Mouse (Mus musculus): ENCODE results near the gene Plekha8.
A peak's percentile ranks its signal among the peaks of the same experiment; 100 is the strongest.

Plekha8 gene

GRCm38 (mm10) chr6:54643181-54643580, 48.3 kb downstream of the Plekha8 start:
- DNase-seq (ENCODE audit: low spot score in 2 of 2), result no peak

DNA sequence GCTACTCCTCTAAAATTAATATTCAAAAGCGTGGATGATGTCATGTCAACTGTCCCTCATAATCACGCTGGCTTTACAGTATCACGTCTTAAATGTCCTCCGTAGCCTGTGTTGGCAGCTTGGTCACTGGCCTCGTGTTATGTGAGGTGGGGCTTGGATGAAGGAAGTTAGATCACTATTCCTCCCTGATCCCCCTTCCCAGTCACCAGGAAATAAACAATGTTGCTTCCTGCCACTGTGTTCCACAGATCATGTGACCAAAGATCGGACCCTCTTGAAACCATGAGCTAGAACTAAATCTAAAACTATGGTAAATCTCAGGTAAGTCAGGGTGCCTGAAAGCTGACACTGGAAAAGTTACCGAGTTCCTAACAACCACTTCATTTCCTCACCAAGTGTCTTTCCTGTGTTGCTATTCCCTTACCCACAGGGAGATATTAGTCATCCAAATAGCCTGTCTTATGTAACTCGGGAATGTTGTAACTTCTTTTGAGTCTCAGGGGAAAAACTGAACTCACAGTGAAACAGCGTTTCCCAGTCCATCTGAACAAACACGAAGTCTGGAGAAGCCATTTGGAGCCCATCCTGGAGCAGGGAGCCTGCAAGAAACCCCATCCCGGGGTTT, 60.7 kb downstream of the Plekha8 start:
- peak in 1 of 2 experiments; percentile 9 for DNase-seq (ENCODE audit: low spot score in 2 of 2)

DNA sequence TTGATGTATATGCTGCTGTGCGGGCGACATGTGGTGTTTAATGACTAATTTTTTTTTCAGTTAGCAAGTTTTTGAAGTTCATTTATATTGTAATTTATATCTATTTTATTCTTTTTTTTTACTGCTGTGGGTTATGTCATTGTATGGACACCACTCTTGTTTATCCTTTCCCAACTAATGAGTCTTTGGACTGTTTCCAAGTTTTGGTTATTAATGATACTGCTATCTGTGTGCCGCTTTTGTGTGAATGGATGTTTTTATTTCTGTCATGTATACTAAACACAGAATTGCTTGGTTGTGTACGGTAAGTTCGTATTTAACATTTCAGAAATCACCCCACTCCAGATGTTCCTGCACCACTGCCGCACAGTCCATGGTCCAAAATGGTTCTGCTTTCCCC, 63.0 kb downstream of the Plekha8 start:
- no peak for DNase-seq (ENCODE audit: low spot score in 2 of 2)

- no peak for DNase-seq (ENCODE audit: low spot score in 2 of 2)
These were observed 75.0 kb downstream of the Plekha8 start for GRCm38 (mm10) chr6:54669868-54670267.

GRCm38 (mm10) chr6:54672901-54673300, 78.0 kb downstream of the Plekha8 start:
- no peak for DNase-seq (ENCODE audit: low spot score in 2 of 2)

GRCm38 (mm10) chr6:54679686-54680085, 84.8 kb downstream of the Plekha8 start:
- DNase-seq (ENCODE audit: low spot score in 2 of 2), result no peak

DNA sequence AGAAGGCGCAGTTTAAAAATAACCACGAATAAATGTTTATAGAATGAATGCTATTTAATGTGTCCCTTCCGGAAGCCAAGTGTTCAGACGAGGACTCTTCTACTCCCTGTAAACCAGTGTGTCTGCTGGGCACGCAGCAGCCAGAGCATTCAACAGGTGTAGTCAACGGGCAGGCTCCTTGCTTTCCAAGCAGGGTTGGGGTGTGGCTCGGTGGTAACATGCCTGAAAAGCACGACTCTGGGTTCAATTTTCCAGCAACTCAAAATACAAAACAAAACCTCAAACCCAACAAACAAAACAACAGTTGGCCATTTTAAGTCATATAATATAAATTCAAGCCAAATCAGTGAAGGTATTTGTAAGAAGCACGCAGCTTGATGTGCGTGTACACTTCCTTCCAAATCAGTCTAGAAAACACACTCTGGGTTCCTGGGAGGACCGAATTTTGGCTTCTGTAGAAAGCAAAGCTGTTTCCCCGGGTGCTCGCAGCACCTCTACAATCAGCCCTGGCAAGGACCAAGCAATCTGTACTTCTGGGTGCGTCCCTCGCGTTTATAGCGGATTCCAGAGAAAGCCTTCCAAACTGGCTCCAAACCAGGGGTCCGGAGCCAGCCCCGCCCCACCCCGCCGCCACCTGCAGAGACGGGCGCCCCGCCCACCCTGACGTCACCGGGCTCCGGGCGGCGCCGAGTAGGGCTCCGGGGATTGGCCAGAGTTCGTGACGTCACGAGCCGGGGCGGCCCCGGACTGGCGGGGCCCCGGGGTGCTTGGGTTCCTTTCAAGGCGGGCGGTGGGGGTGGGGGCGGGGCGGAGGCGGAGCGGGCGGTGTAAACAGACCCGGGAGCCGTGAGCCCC, 86.2 kb downstream of the Plekha8 start, which contains the start of gene Mturn:
Gene Mturn (plus strand): TSS at position 734 of the 855 bp plus-strand sequence.
- DNase-seq (ENCODE audit: low spot score in 2 of 2), result peak; percentile 97 to 99

DNA sequence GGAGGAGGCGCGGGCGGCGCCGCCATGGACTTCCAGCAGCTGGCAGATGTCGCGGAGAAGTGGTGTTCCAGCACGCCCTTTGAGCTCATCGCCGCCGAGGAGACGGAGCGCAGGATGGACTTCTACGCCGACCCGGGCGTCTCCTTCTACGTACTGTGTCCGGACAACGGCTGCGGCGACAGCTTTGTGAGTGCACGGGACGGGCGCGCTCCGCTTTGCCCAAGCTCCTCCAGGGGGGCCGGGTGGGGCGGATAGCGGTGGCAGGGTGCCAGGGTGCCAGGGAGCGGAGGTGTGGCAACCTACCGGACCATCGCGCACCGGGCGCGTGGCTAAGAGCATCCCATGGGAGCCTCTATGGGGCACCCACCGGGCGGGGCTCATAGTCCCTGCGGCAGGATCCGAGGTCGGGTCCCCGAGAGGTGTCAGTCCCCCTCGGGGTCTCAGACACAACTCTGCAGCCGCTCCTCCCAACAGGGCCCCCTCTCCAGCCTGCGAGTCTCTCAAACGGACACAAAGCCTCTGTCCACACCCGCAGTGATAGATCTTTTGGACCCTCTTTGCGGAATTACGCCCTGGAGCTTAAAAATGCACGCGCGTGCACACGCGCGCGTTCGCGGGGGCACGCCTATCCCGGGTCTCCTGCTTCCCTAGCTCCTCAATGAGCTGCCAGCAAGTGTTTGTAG, 87.0 kb downstream of the Plekha8 start:
- no peak for DNase-seq (ENCODE audit: low spot score in 2 of 2)

DNA sequence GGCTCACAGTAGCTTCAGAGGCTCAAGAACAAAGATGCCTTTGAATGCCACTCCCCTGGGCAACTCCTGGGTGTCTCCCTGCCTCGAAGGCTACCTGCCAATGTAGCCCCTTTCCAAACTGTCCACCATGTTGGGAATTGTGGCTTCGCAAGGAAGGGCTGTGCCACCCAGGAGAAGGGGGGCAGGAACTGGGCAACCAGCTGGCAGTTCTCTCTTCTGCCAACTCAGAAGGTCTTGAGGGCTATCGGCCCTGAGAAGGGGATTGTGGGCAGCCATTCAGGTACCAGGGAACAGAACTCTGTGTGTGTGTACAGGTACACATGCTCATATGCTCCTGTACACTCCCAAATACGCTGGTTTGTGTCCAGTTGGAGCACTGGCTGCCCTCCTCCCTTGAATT, 89.2 kb downstream of the Plekha8 start:
- no peak for DNase-seq (ENCODE audit: low spot score in 2 of 2)

- no peak for DNase-seq (ENCODE audit: low spot score in 2 of 2)
These were observed 90.2 kb downstream of the Plekha8 start for GRCm38 (mm10) chr6:54685103-54685502.

DNA sequence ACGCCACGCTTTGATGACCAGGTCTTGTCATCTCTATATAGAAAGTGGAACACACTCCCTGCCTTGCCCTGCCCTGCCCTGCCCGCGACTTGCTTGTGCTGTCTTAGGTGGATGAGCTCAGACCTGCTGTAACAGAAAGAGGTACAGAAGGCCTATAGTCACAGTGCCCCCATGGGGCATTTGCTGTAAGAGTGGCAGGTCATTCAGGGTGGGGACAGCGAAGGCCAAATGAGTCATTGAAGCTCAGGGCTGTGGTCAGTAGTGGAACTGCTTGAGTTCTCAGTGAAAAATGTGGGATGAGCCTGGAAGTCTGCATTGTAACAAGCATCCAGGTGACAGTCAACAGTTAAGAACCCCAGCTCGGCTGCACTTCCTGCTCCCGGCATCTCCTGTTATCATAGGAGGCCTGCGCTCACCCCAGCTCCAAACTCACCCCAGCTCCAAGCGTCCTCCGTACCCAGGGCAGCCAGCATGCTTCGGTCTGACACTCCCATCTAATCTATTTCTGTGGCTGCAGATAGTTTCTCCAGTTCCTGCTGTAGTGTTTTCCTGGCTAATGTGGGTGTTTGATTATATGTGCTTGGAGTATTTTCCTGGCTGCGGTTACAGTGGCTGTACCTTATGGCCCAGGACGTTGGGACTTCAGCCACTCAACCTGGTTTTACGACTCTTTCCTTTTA, 90.9 kb downstream of the Plekha8 start:
- DNase-seq (ENCODE audit: low spot score in 2 of 2), result no peak

DNA sequence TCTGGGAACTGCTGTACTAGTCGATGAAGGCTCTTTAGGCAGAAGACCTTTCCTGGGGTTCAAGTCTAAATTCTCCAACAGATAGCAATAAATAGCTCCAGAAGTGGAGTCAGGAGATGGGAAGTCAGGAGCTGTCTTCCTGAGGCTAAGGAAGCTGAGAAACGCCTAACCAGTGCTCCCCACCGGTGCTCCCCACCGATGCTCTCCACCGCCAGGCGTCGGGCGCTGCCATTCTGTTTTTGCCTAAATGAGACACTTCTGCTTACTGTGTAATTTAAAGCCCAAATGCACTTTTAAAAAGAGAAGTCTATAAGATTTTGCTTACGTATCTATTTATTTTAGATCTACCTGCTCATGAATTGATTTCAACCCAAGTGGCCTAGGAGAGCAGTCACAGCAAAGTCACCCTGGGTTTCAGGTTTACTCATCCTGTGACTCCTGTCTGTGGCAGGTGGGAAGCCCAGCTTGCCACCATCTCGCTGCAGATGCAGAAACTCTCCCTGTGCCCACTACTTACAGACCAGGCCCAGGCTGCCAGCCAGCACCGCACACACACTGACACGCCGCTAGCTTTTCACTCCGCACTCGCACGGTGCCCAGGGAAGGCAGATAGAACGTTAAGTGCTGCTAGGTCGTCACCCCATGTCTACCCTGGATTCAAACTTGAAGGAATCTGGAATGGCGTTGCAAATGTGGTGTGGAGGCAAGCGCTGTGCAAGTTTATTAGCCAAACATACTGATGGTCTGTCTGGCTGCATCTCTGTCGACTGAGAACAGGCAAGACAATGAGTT, 92.2 kb downstream of the Plekha8 start:
- DNase-seq (ENCODE audit: low spot score in 2 of 2), result no peak

DNA sequence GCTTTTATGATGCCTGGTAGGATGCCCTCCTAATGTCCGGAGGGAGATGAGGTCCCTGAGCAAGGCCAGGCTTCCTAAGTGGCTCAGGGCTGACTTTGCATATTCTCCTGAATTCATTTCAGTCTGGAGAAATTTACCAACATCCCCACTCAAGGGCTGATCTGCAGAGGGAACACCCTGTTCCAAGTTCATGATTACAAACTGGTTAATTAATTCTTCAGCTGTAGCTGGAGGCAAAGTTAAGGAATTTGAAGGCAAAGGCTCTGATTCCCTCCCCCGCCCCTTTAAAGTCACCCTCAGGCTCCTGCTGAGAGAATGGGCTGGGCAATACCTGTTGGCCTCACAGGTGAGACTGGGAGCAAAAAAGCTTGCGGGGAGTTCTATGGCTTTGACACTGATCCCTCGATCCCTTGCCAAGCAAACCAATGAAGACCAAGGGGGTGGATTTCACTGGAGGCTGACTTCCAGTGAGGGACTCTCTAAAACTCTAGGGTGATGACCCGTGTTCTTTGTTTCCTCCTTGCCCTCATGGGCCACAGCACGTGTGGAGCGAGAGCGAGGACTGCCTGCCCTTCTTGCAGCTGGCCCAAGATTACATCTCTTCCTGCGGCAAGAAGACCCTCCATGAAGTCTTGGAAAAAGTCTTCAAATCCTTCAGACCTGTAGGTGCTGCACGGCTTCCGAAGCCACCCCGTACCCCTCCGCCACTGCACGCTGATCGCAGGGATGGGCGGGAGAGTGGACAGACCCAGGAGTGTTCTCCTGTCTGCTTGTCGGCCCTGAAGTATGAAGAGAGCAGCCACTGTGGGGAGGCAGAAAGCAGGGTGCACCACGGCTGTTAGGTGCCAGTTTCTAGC, 93.8 kb downstream of the Plekha8 start:
- DNase-seq (ENCODE audit: low spot score in 2 of 2), result no peak

GRCm38 (mm10) chr6:54689686-54690085, 94.8 kb downstream of the Plekha8 start:
- DNase-seq (ENCODE audit: low spot score in 2 of 2), result no peak

GRCm38 (mm10) chr6:54690838-54691237, 95.9 kb downstream of the Plekha8 start:
- no peak for DNase-seq (ENCODE audit: low spot score in 2 of 2)

GRCm38 (mm10) chr6:54691368-54692116, 96.6 kb downstream of the Plekha8 start:
- DNase-seq (ENCODE audit: low spot score in 2 of 2), result no peak

DNA sequence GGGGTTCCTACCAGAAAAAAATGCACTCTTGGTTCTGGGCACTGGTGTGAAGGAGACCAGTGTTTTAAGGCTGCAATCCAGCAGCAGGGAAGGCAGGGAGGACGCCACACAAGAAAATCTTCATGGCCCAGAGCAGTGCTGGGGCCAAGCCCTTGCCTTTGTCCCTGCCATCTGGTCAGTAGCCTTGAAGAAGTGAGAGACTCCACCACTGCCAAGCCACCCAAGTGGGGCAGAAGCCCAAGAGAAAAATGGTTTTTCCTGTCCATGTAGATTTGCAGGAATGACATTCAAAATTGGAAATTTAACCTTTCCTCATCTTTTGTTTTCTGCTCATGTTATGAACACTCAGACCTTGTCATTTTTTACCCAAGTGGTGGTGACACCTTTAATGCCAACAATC, 97.3 kb downstream of the Plekha8 start:
- DNase-seq (ENCODE audit: low spot score in 2 of 2), result no peak

- DNase-seq (ENCODE audit: low spot score in 2 of 2), result no peak
These were observed 98.4 kb downstream of the Plekha8 start for GRCm38 (mm10) chr6:54693286-54693685.
